Mouse (Mus musculus) brain, embryonic 14.5 days (tissue): ENCODE data around the gene Vtn. TPM values are rescaled to one million over a fixed set of nuclear protein-coding genes. Genes with fewer than 3 reads are reported as not detected.

Experiments used
- DNase-seq: peaks from one replicate; pipeline ENCODE4 v3.0.0-alpha.2; 2011; ENCODE audit warnings: low read depth
- CTCF ChIP-seq: fragments of 200-500 bp; IDR thresholded peaks from 2 replicates; pipeline ENCODE4 v1.5.1; 2012; ENCODE audit warnings: inconsistent platforms, mild to moderate bottlenecking, moderate library complexity, borderline replicate concordance; ENCODE audit not compliant: insufficient read depth, insufficient read length; ENCODE audit errors: extremely low read depth
- POLR2A ChIP-seq: fragments of 200-500 bp; IDR thresholded peaks from 2 replicates; pipeline ENCODE4 v1.6.1; 2012; ENCODE audit warnings: mild to moderate bottlenecking, inconsistent platforms, borderline replicate concordance; ENCODE audit not compliant: poor library complexity, insufficient read depth, insufficient read length, severe bottlenecking; ENCODE audit errors: extremely low read depth
- polyA plus RNA-seq: library from polyadenylated mRNA; depleted of rRNA; stranded (reverse); fragments of >200 nt; gene quantifications from 2 replicates; pipeline ENCODE4 v1.2.3, GENCODE M21; 2012; rRNA removed

Vtn gene
- 68.0 and 125 TPM in 2 replicates for polyA plus RNA-seq

DNA sequence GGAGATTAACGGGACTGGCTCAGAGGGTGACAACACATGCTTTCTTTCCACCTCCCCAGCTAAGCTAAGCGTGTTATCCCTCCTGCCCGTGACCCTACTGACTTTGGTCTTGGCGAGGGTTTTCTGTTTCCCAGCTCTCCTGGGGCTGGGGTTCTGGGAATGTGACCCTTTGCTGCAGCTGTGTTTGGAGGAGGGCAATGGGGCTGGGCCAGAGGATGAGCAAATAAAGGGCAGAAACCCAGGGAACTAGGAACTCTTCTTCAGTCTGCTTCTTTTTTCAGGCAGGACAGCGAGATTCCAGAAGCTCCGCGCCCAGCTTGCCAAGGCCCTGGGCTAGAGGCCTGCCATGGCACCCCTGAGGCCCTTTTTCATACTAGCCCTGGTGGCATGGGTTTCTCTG is at the start of gene Vtn:
TSS of gene Vtn (plus strand) at position 88 of the 400 bp plus-strand sequence.
- no peak for DNase-seq
- TF ChIP-seq CTCF, result no peak
- TF ChIP-seq POLR2A, result no peak

DNA sequence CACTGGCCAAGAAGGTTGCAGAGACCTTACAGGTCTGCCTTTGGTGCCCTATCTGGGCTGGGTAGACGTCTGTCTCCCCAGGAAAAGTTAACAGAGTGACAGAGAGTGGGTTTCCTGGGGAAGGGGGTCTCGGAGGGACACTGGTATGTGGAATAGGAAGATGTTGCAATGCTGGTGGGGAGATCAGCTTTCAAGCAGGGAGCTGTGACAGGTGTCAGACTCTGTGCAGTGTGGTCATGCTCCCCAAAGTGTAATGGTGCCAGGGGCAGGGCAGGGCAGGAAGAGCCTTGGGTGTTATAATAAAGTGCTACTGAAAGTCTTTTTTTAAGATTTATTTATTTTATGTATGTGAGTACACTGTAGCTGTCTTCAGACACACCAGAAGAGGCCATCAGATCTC is 48.6 kb upstream of the Vtn start:
- TF ChIP-seq CTCF (no peak), POLR2A (no peak)
- no peak for DNase-seq

GRCm38 (mm10) chr11:78453675-78454074 is 45.2 kb upstream of the Vtn start:
- TF ChIP-seq CTCF (peak; percentile 72; the same call in 1 of the 2 replicates), POLR2A (no peak)
- DNase-seq, result peak; percentile 84

GRCm38 (mm10) chr11:78454276-78454675 is 44.6 kb upstream of the Vtn start:
- DNase-seq, result peak; percentile 19
- TF ChIP-seq POLR2A, result no peak
- no peak for TF ChIP-seq CTCF

DNA sequence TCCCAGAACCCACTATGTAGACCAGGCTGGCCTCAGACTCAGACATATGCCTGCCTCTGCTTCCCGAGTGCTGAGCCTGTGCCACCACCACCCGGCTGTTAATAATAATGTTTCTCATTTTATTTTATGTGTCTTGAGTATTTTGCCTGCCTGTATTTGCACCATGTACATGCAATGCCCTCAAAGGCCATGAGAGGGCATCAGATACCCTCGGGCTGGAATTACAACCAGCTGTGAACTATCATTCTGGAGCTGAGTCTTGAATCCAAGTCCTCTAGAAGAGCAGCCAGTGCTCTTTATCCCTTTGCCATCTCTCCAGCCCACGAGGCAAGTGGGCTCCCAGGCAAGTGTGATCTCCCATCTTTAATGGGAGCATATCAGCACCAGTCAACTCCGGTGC is 43.6 kb upstream of the Vtn start:
- peak; percentile 28 for DNase-seq
- TF ChIP-seq CTCF (peak; percentile 60; the same call in 1 of the 2 replicates), POLR2A (no peak)

GRCm38 (mm10) chr11:78458740-78459139 is 40.2 kb upstream of the Vtn start:
- TF ChIP-seq CTCF (no peak), POLR2A (no peak)
- no peak for DNase-seq

DNA sequence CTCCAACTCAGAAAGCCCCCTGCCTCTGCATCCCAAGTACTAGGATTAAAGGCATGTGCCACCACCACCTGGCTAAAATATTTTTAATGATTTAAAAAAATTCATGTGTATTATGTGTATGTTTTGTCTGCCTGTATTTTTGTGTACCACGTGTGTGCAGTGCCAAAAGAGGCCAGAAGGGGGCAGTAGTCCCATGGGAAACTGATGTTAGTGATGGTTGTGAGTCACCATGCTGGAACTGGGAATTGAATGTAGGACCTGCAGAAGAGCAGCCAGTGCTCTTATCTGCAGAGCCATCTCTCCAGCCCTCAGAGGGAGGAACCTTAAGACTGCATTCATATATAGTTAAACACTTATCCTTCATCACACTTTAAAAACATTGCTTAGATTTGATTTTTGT is 37.0 kb upstream of the Vtn start:
- TF ChIP-seq CTCF (peak; percentile 41; the same call in 1 of the 2 replicates), POLR2A (no peak)
- no peak for DNase-seq

GRCm38 (mm10) chr11:78462669-78463068 is 36.2 kb upstream of the Vtn start:
- TF ChIP-seq CTCF (no peak), POLR2A (no peak)
- no peak for DNase-seq

- DNase-seq, result no peak
- TF ChIP-seq POLR2A, result no peak
- TF ChIP-seq CTCF, result no peak
These were observed 35.4 kb upstream of the Vtn start for GRCm38 (mm10) chr11:78463286-78464036.

GRCm38 (mm10) chr11:78465116-78465515 is 33.8 kb upstream of the Vtn start:
- peak; percentile 29 for DNase-seq
- no peak for TF ChIP-seq CTCF

DNA sequence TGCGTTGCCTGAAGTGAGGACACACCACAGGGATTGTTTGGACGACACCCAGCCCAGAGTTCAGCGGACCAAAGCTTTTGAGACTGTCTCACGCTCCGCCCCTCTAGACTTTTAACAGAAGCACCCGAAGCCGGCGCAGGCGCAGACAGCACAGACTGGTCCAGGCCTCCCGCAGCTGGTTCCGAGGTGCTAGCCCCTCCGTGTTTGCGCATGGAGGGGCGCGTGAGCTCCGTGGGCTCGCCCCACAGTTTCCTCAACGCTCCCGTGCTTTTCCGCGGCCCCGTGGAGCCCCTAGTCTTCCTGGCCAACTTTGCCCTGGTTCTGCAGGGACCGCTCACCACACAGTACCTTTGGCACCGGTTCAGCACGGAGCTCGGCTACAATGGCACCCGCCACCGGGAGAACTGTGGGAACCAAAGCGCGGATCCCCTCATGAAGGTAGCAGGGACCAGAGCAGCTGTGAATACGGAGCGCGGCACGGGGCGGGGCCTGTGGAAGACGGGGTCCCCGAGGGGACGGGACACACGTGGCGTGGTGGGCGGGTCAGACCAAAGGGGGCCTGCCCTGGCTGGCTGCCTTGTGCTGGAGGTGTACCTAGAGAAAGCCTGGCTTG is 33.2 kb upstream of the Vtn start, which contains the start of gene Slc46a1:
TSS of gene Slc46a1 (plus strand) at position 130 of the 613 bp plus-strand sequence.
- TF ChIP-seq POLR2A (0 out of 2 replicates have a peak, but pooled peaks have one; percentile 5), CTCF (no peak)
- peak; percentile 88 for DNase-seq
